ENCODE assay signal across 12 mouse cellular contexts in genomic region chr9:96957298-96957865, GRCm38 (mm10).
DNase-seq lines count a peak whose midpoint lies in the region; ATAC-seq and TF ChIP-seq lines count a peak whose summit lies in the region.
"Had no signal": no experiment of that assay in that cellular context is flagged by ENCODE, and none has a peak within 500 bp of the region (broad histone marks: within the 10 kb centered on the region; RNA-seq: fewer than 3 reads in every experiment).

No protein-coding gene starts in this region.

- no peak for DNase-seq in heart, adult 8-10 months (ENCODE audit: low spot score)
- no peak for DNase-seq in MN1 (ENCODE audit: low spot score)
- no peak for DNase-seq in embryo, embryonic 10.5 days (ENCODE audit: low spot score)
- DNase-seq: cerebellum, postnatal 14 days; lung, adult 2 months had no signal

- H3K27me3 ChIP-seq in heart, embryonic 16.5 days (ENCODE audit: control insufficient read depth, insufficient read depth, low read length), result no peaks in the 10 kb centered on the region
- no peaks in the 10 kb centered on the region for H3K27me3 ChIP-seq in ES-Bruce4 (ENCODE audit: control insufficient read depth, insufficient read depth, low read length, poor library complexity, severe bottlenecking)
- no peaks in the 10 kb centered on the region for H3K27me3 ChIP-seq in forebrain, embryonic 12.5 days
- no peaks in the 10 kb centered on the region; the same call in 1 of the 2 replicates for H3K27me3 ChIP-seq in limb, embryonic 12.5 days
- H3K27me3 ChIP-seq in liver, embryonic 12.5 days (replicated peaks), result peaks cover 29% of the 10 kb centered on the region
- H3K27me3 ChIP-seq: neural tube, embryonic 12.5 days had no signal

- TF ChIP-seq EP300 in ES-Bruce4 (IDR thresholded peaks at IDR 0.05; ENCODE audit: insufficient read depth, low read depth, low read length), result peak; percentile 65; the same call in 1 of the 2 replicates

- H3K4me1 ChIP-seq in heart, embryonic 16.5 days (ENCODE audit: control insufficient read depth, insufficient read depth, low read length), result peaks cover 72% of the 10 kb centered on the region
- H3K4me1 ChIP-seq in ES-Bruce4 (ENCODE audit: control insufficient read depth, insufficient read depth, low read length), result peaks cover 1% of the 10 kb centered on the region
- H3K4me1 ChIP-seq in forebrain, embryonic 12.5 days, result peaks cover 60% of the 10 kb centered on the region
- peaks cover 67% of the 10 kb centered on the region for H3K4me1 ChIP-seq in limb, embryonic 12.5 days (replicated peaks)
- 0 out of 2 replicates have a peak, but pooled peaks cover 3% of the 10 kb centered on the region for H3K4me1 ChIP-seq in liver, embryonic 12.5 days

- no peaks in the 10 kb centered on the region for H3K36me3 ChIP-seq in heart, embryonic 16.5 days (ENCODE audit: control insufficient read depth, insufficient read depth)
- no peaks in the 10 kb centered on the region for H3K36me3 ChIP-seq in ES-Bruce4 (ENCODE audit: control insufficient read depth, insufficient read depth, low read length, poor library complexity, severe bottlenecking)
- H3K36me3 ChIP-seq in forebrain, embryonic 12.5 days (replicated peaks), result no peaks in the 10 kb centered on the region; the same call in 1 of the 2 replicates
- H3K36me3 ChIP-seq in limb, embryonic 12.5 days, result no peaks in the 10 kb centered on the region
- no peaks in the 10 kb centered on the region for H3K36me3 ChIP-seq in liver, embryonic 12.5 days
- H3K36me3 ChIP-seq: G1E had no signal

- peak overlapping the region; percentile 31; the same call in 1 of the 2 replicates for H3K4me2 ChIP-seq in heart, embryonic 16.5 days (ENCODE audit: low read depth, low read length)
- H3K4me2 ChIP-seq in forebrain, embryonic 12.5 days, result no peak overlapping the region
- no peak overlapping the region for H3K4me2 ChIP-seq in limb, embryonic 12.5 days
- no peak overlapping the region for H3K4me2 ChIP-seq in liver, embryonic 12.5 days

- H3K27ac ChIP-seq in heart, embryonic 16.5 days (ENCODE audit: low read length), result peak overlapping the region; percentile 95
- no peak overlapping the region; the same call in 1 of the 2 replicates for H3K27ac ChIP-seq in ES-Bruce4 (ENCODE audit: insufficient read depth, low read length)
- H3K27ac ChIP-seq in forebrain, embryonic 12.5 days, result peak overlapping the region; percentile 59
- H3K27ac ChIP-seq in limb, embryonic 12.5 days, result peak overlapping the region; percentile 67; the same call in 1 of the 2 replicates
- no peak overlapping the region for H3K27ac ChIP-seq in liver, embryonic 12.5 days
- H3K27ac ChIP-seq: neural tube, embryonic 12.5 days had no signal

- ATAC-seq in heart, embryonic 16.5 days (replicated peaks; ENCODE audit: extremely low read depth, insufficient read depth, low FRiP score), result no peak
- no peak for ATAC-seq in forebrain, embryonic 12.5 days (ENCODE audit: low FRiP score)
- ATAC-seq in limb, embryonic 12.5 days (ENCODE audit: insufficient number of reproducible peaks, insufficient read depth, low FRiP score, low TSS enrichment, low read depth), result no peak
- no peak for ATAC-seq in liver, embryonic 12.5 days

- TF ChIP-seq POLR2A in ES-Bruce4 (IDR thresholded peaks at IDR 0.05; ENCODE audit: insufficient read depth, low read length), result no peak

- 38% methylated on average over 6 of the region's 6 CpGs for WGBS in heart, embryonic 16.5 days
- WGBS in forebrain, embryonic 12.5 days, result 56% methylated on average over 6 of the region's 6 CpGs
- WGBS in limb, embryonic 12.5 days, result 51% methylated on average over 6 of the region's 6 CpGs
- WGBS in liver, embryonic 12.5 days (ENCODE audit: insufficient replicate concordance), result 33% methylated on average over 6 of the region's 6 CpGs

- H3K9me3 ChIP-seq in heart, embryonic 16.5 days (replicated peaks; ENCODE audit: control insufficient read depth, low read length), result no peaks in the 10 kb centered on the region
- H3K9me3 ChIP-seq in ES-Bruce4 (replicated peaks; ENCODE audit: control insufficient read depth, insufficient read depth, low read length, poor library complexity, severe bottlenecking), result no peaks in the 10 kb centered on the region
- H3K9me3 ChIP-seq in forebrain, embryonic 12.5 days, result no peaks in the 10 kb centered on the region
- H3K9me3 ChIP-seq in limb, embryonic 12.5 days, result no peaks in the 10 kb centered on the region
- no peaks in the 10 kb centered on the region for H3K9me3 ChIP-seq in liver, embryonic 12.5 days (replicated peaks)
- H3K9me3 ChIP-seq: G1E; neural tube, embryonic 12.5 days had no signal

- peak overlapping the region; percentile 15 for H3K9ac ChIP-seq in heart, embryonic 16.5 days (ENCODE audit: low read length)
- no peak overlapping the region for H3K9ac ChIP-seq in ES-Bruce4 (ENCODE audit: low read depth, poor library complexity, severe bottlenecking)
- H3K9ac ChIP-seq in forebrain, embryonic 12.5 days, result no peak overlapping the region
- H3K9ac ChIP-seq in limb, embryonic 12.5 days (replicated peaks), result no peak overlapping the region
- H3K9ac ChIP-seq in liver, embryonic 12.5 days, result no peak overlapping the region
- H3K9ac ChIP-seq: neural tube, embryonic 12.5 days had no signal

- no peak for TF ChIP-seq CTCF in ES-Bruce4 (IDR thresholded peaks at IDR 0.05; ENCODE audit: low read depth, low read length)

- H3K4me3 ChIP-seq in heart, embryonic 16.5 days (ENCODE audit: low read length), result no peak overlapping the region
- no peak overlapping the region for H3K4me3 ChIP-seq in ES-Bruce4 (ENCODE audit: low read depth, low read length)
- H3K4me3 ChIP-seq in forebrain, embryonic 12.5 days (replicated peaks), result no peak overlapping the region
- H3K4me3 ChIP-seq in limb, embryonic 12.5 days (replicated peaks), result no peak overlapping the region
- H3K4me3 ChIP-seq in liver, embryonic 12.5 days, result no peak overlapping the region
- H3K4me3 ChIP-seq: neural tube, embryonic 12.5 days had no signal

Comparison
In these comparisons a context has a peak if more than half of its experiments do, and no peak if none do; other contexts are left out.
1. H3K27ac ChIP-seq: peak in heart, embryonic 16.5 days (single experiment), forebrain, embryonic 12.5 days (single experiment) and limb, embryonic 12.5 days (single experiment); none in ES-Bruce4 (single experiment) and liver, embryonic 12.5 days (single experiment).